Mouse (Mus musculus) bone marrow macrophage, adult 2 months (primary cell): ENCODE measurements around the gene Prdx1.

Experiments used
- CTCF ChIP-seq: IDR thresholded peaks from 2 replicates; pipeline ENCODE4 v1.5.1; 2012; ENCODE audit warnings: low read depth, mild to moderate bottlenecking, low read length, moderate library complexity
- POLR2A ChIP-seq: IDR thresholded peaks from 2 replicates; pipeline ENCODE4 v1.6.1; 2012; ENCODE audit warnings: mild to moderate bottlenecking, low read depth, low read length, borderline replicate concordance

- TF ChIP-seq CTCF (no peak), POLR2A (no peak)
Observed at GRCm38 (mm10) chr4:116708791-116709390, 23.5 kb downstream of the Prdx1 start.
